Mouse (Mus musculus): Measurements from ENCODE around the gene Srd5a2.
"Not testable (repeated sequence)": the region's sequence is repeated elsewhere in the genome, so short reads cannot be mapped to it uniquely, and the experiment has no call there.

Gene Srd5a2

GRCm38 (mm10) chr17:74047210-74048082 lies at the start of gene Srd5a2:
Srd5a2 (minus strand) TSS chr17:74047916.
- DNase-seq (ENCODE audit: low spot score) = peak; percentile 36

- no peak for DNase-seq (ENCODE audit: low spot score)
Observed at GRCm38 (mm10) chr17:74088886-74089678, 41.4 kb upstream of the Srd5a2 start.

- no peak for DNase-seq (ENCODE audit: low spot score)
Observed at GRCm38 (mm10) chr17:74088016-74088415, 40.3 kb upstream of the Srd5a2 start.

- DNase-seq (ENCODE audit: low spot score) = no peak
Observed at GRCm38 (mm10) chr17:74083370-74083769, 35.7 kb upstream of the Srd5a2 start.

GRCm38 (mm10) chr17:74080076-74080615 lies 32.4 kb upstream of the Srd5a2 start:
- DNase-seq (ENCODE audit: low spot score) = no peak

- no peak for DNase-seq (ENCODE audit: low spot score)
Observed at GRCm38 (mm10) chr17:74078776-74079495, 31.2 kb upstream of the Srd5a2 start.

GRCm38 (mm10) chr17:74073067-74073466 lies 25.4 kb upstream of the Srd5a2 start:
- DNase-seq (ENCODE audit: low spot score) = not testable (repeated sequence)

- DNase-seq (ENCODE audit: low spot score) = not testable (repeated sequence)
Observed at GRCm38 (mm10) chr17:74062763-74063162, 15.0 kb upstream of the Srd5a2 start.

- DNase-seq (ENCODE audit: low spot score) = no peak
Observed at GRCm38 (mm10) chr17:74048229-74048816, 607 bp upstream of the Srd5a2 start.

- no peak for DNase-seq (ENCODE audit: low spot score)
Observed at GRCm38 (mm10) chr17:74043754-74044153, 4.0 kb downstream of the Srd5a2 start.

GRCm38 (mm10) chr17:74020526-74021203 lies 27.1 kb downstream of the Srd5a2 start:
- peak; percentile 92 for DNase-seq (ENCODE audit: low spot score)

GRCm38 (mm10) chr17:74018281-74018680 lies 29.4 kb downstream of the Srd5a2 start:
- no peak for DNase-seq (ENCODE audit: low spot score)

GRCm38 (mm10) chr17:74017649-74018048 lies 30.1 kb downstream of the Srd5a2 start:
- no peak for DNase-seq (ENCODE audit: low spot score)

GRCm38 (mm10) chr17:74015128-74015527 lies 32.6 kb downstream of the Srd5a2 start:
- DNase-seq (ENCODE audit: low spot score) = no peak

GRCm38 (mm10) chr17:74008680-74009079 lies 39.0 kb downstream of the Srd5a2 start:
- no peak for DNase-seq (ENCODE audit: low spot score)

GRCm38 (mm10) chr17:74007001-74007400 lies 40.7 kb downstream of the Srd5a2 start:
- DNase-seq (ENCODE audit: low spot score) = peak; percentile 6

- DNase-seq (ENCODE audit: low spot score) = no peak
Observed at GRCm38 (mm10) chr17:74002396-74002795, 45.3 kb downstream of the Srd5a2 start.

GRCm38 (mm10) chr17:73995907-73996645 lies 51.6 kb downstream of the Srd5a2 start:
- no peak for DNase-seq (ENCODE audit: low spot score)

- DNase-seq (ENCODE audit: low spot score) = no peak
Observed at GRCm38 (mm10) chr17:73991264-73991663, 56.5 kb downstream of the Srd5a2 start.

- no peak for DNase-seq (ENCODE audit: low spot score)
Observed at GRCm38 (mm10) chr17:73986571-73986970, 61.1 kb downstream of the Srd5a2 start.
